Mouse (Mus musculus) CD4-positive helper T cell, adult 2 months (primary cell): ENCODE measurements around the gene Adgrl4.

Source experiments
- DNase-seq: peaks from one replicate; pipeline ENCODE4 v3.0.0-alpha.2; 2012; ENCODE audit warnings: low read depth, missing footprints, low spot score

Adgrl4 gene

GRCm38 (mm10) chr3:151437693-151438092 lies at the start of gene Adgrl4:
Gene Adgrl4, plus strand, starts transcription at chr3:151437887.
- DNase-seq, result no peak

- DNase-seq, result no peak
Observed at GRCm38 (mm10) chr3:151390912-151391311, 46.8 kb upstream of the Adgrl4 start.

- no peak for DNase-seq
Observed at GRCm38 (mm10) chr3:151392891-151393290, 44.8 kb upstream of the Adgrl4 start.

- no peak for DNase-seq
Observed at GRCm38 (mm10) chr3:151393330-151393729, 44.4 kb upstream of the Adgrl4 start.

- DNase-seq, result no peak
Observed at GRCm38 (mm10) chr3:151399270-151399669, 38.4 kb upstream of the Adgrl4 start.

GRCm38 (mm10) chr3:151411031-151411430 lies 26.7 kb upstream of the Adgrl4 start:
- no peak for DNase-seq

GRCm38 (mm10) chr3:151411488-151411887 lies 26.2 kb upstream of the Adgrl4 start:
- no peak for DNase-seq

GRCm38 (mm10) chr3:151416931-151417330 lies 20.8 kb upstream of the Adgrl4 start:
- no peak for DNase-seq

- DNase-seq, result no peak
Observed at GRCm38 (mm10) chr3:151417688-151418572, 19.8 kb upstream of the Adgrl4 start.

- no peak for DNase-seq
Observed at GRCm38 (mm10) chr3:151424326-151425207, 13.1 kb upstream of the Adgrl4 start.

- DNase-seq, result no peak
Observed at GRCm38 (mm10) chr3:151430106-151430505, 7.6 kb upstream of the Adgrl4 start.

GRCm38 (mm10) chr3:151431507-151431906 lies 6.2 kb upstream of the Adgrl4 start:
- no peak for DNase-seq

GRCm38 (mm10) chr3:151438364-151438763 lies 677 bp downstream of the Adgrl4 start:
- no peak for DNase-seq

- no peak for DNase-seq
Observed at GRCm38 (mm10) chr3:151439976-151440375, 2.3 kb downstream of the Adgrl4 start.

GRCm38 (mm10) chr3:151442026-151442425 lies 4.3 kb downstream of the Adgrl4 start:
- no peak for DNase-seq

GRCm38 (mm10) chr3:151443486-151443885 lies 5.8 kb downstream of the Adgrl4 start:
- DNase-seq, result no peak

- no peak for DNase-seq
Observed at GRCm38 (mm10) chr3:151444284-151444683, 6.6 kb downstream of the Adgrl4 start.

- no peak for DNase-seq
Observed at GRCm38 (mm10) chr3:151445936-151446335, 8.2 kb downstream of the Adgrl4 start.

GRCm38 (mm10) chr3:151454985-151455701 lies 17.5 kb downstream of the Adgrl4 start:
- DNase-seq, result no peak

GRCm38 (mm10) chr3:151459430-151460190 lies 21.9 kb downstream of the Adgrl4 start:
- DNase-seq, result no peak

- DNase-seq, result no peak
Observed at GRCm38 (mm10) chr3:151465215-151465614, 27.5 kb downstream of the Adgrl4 start.
